ENCODE assay signal across 8 mouse cellular contexts in genomic region chr5:88764430-88764986, GRCm38 (mm10). TPM values are rescaled to one million over a fixed set of nuclear protein-coding genes. Genes with fewer than 3 reads are reported as not detected.
DNase-seq lines count a peak whose midpoint lies in the region; ATAC-seq and TF ChIP-seq lines count a peak whose summit lies in the region.

No protein-coding gene starts in this region.

- peaks cover 20% of the 10 kb centered on the region for H3K79me2 ChIP-seq in myocyte (ENCODE audit: control insufficient read depth, insufficient read depth)

- H3K4me3 ChIP-seq in embryonic fibroblast, embryonic 13.5 days (ENCODE audit: insufficient read depth, low read length) = peak overlapping the region; percentile 70
- H3K4me3 ChIP-seq in intestine, embryonic 14.5 days (ENCODE audit: low read depth, low read length) = peak overlapping the region; percentile 79
- peak overlapping the region; percentile 55 for H3K4me3 ChIP-seq in myocyte

- H3K27ac ChIP-seq in embryonic fibroblast, embryonic 13.5 days (ENCODE audit: insufficient read depth, low read length) = peak overlapping the region; percentile 45; the same call in 1 of the 2 replicates
- peak overlapping the region; percentile 6; the same call in 1 of the 2 replicates for H3K27ac ChIP-seq in intestine, embryonic 14.5 days (ENCODE audit: low read depth)

- peak; percentile 66 for ATAC-seq in intestine, embryonic 14.5 days (replicated peaks; ENCODE audit: low FRiP score, low TSS enrichment, low read depth)

- H3K36me3 ChIP-seq in intestine, embryonic 14.5 days (ENCODE audit: control insufficient read depth, insufficient read depth, low read length) = peaks cover 9% of the 10 kb centered on the region
- H3K36me3 ChIP-seq in myocyte (ENCODE audit: control insufficient read depth, insufficient read depth) = no peaks in the 10 kb centered on the region

- H3K27me3 ChIP-seq in intestine, embryonic 14.5 days (replicated peaks; ENCODE audit: control insufficient read depth, insufficient read depth, low read length) = no peaks in the 10 kb centered on the region
- no peaks in the 10 kb centered on the region for H3K27me3 ChIP-seq in myocyte (ENCODE audit: control insufficient read depth, insufficient read depth, insufficient read length)

- TF ChIP-seq CTCF in embryonic fibroblast, embryonic 13.5 days (IDR thresholded peaks at IDR 0.05; ENCODE audit: borderline replicate concordance, insufficient read depth, low read length) = no peak

- H3K4me1 ChIP-seq in embryonic fibroblast, embryonic 13.5 days (ENCODE audit: control insufficient read depth, insufficient read depth, low read length) = peaks cover 4% of the 10 kb centered on the region; the same call in 1 of the 2 replicates
- peaks cover 8% of the 10 kb centered on the region; the same call in 1 of the 2 replicates for H3K4me1 ChIP-seq in intestine, embryonic 14.5 days (replicated peaks; ENCODE audit: control insufficient read depth, insufficient read depth, low read length)

- peak overlapping the region; percentile 36 for H3K9ac ChIP-seq in intestine, embryonic 14.5 days (ENCODE audit: low read length)

- H3K9me3 ChIP-seq in intestine, embryonic 14.5 days (ENCODE audit: control insufficient read depth, low read length) = no peaks in the 10 kb centered on the region

- peak overlapping the region; percentile 51 for H3K4me2 ChIP-seq in intestine, embryonic 14.5 days (ENCODE audit: low read length)
- peak overlapping the region; percentile 84 for H3K4me2 ChIP-seq in myocyte (ENCODE audit: low read depth)

- H3ac ChIP-seq in myocyte (ENCODE audit: control insufficient read depth, insufficient read length) = peak overlapping the region; percentile 39

- WGBS in intestine, embryonic 14.5 days = 1% methylated on average over 21 of the region's 23 CpGs

- TF ChIP-seq POLR2A in embryonic fibroblast, embryonic 13.5 days (IDR thresholded peaks at IDR 0.05; ENCODE audit: low read depth, low read length) = no peak; the same call in 1 of the 2 replicates
- no peak for TF ChIP-seq POLR2A in myocyte (IDR thresholded peaks at IDR 0.05; ENCODE audit: insufficient read length, low read depth)

- peak; percentile 91 for DNase-seq in retina, adult 2 months (ENCODE audit: low read depth, low spot score)
- no peak for DNase-seq in retina, postnatal 1 day
- no peak for DNase-seq in intestine, embryonic 14.5 days (ENCODE audit: low spot score)
- DNase-seq in gastrocnemius, adult 18-20 months (ENCODE audit: low spot score) = no peak
- DNase-seq in spleen, adult 18-20 months = no peak
- no peak for DNase-seq in cerebellum, postnatal 36 days

TF ChIP-seq in myocyte, 11 proteins besides CTCF, POLR2A, EP300 and RAD21:
- TF ChIP-seq POLR2AphosphoS2 (IDR thresholded peaks at IDR 0.05; ENCODE audit: insufficient read length, low read depth) (no peak), SRF (IDR thresholded peaks at IDR 0.05; ENCODE audit: control insufficient read depth, insufficient read length, low read depth) (no peak), MAX (IDR thresholded peaks at IDR 0.05; ENCODE audit: low read depth) (no peak), MYOD1 (IDR thresholded peaks at IDR 0.05; ENCODE audit: control insufficient read depth in 1 of 3, insufficient read length in 2 of 3, low read depth in 2 of 3) (no peak), USF1 (IDR thresholded peaks at IDR 0.05; ENCODE audit: low read depth) (no peak), CEBPB (IDR thresholded peaks at IDR 0.05; ENCODE audit: insufficient read depth, poor library complexity, severe bottlenecking) (0 out of 2 replicates have a peak, but pooled peaks have one; percentile 67), MYOG (IDR thresholded peaks at IDR 0.05; ENCODE audit: control insufficient read depth in 1 of 3, insufficient read depth in 1 of 3, insufficient read length in 2 of 3, low read depth in 2 of 3) (no peak), REST (IDR thresholded peaks at IDR 0.05; ENCODE audit: insufficient read depth, insufficient read length) (no peak)

RNA-seq across cellular contexts. Expression of gene Dck, which starts 0.3 kb away (rescaled TPM):
- polyA plus RNA-seq in embryonic fibroblast, embryonic 13.5 days (2011; ENCODE audit: insufficient read length, low read depth, missing spikeins) = 19.4 and 21.6 TPM in 2 replicates
- 49.6 and 52.3 TPM in 2 replicates for polyA plus RNA-seq in intestine, embryonic 14.5 days (2014; fragmentation: Nextera tagmentation; extraction: Ambion mirVana)
- 4.2 TPM for polyA plus RNA-seq in myocyte (2012; fragmentation: generic; extraction: Trizol)
- total RNA-seq in gastrocnemius, adult 18-20 months (2021) = 1 to 10 TPM; 1.3 TPM

RNA-seq across cellular contexts. Expression of gene Mob1b, which starts 43.9 kb away (rescaled TPM):
- 37.3 and 42.1 TPM in 2 replicates for polyA plus RNA-seq in embryonic fibroblast, embryonic 13.5 days (2011; ENCODE audit: insufficient read length, low read depth, missing spikeins)
- polyA plus RNA-seq in intestine, embryonic 14.5 days (2014; fragmentation: Nextera tagmentation; extraction: Ambion mirVana) = 14.7 and 16.9 TPM in 2 replicates
- polyA plus RNA-seq in myocyte (2012; fragmentation: generic; extraction: Trizol) = 4.6 TPM
- total RNA-seq in gastrocnemius, adult 18-20 months (2021) = 10 to 100 TPM; 17.7 to 20.3 TPM
